Mouse (Mus musculus) limb, embryonic 14.5 days (tissue): ENCODE results near the gene 9630041A04Rik. TPM values are rescaled to one million over a fixed set of nuclear protein-coding genes. Genes with fewer than 3 reads are reported as not detected.

Source experiments
- ATAC-seq: fragments of 200-750 bp; cut with Nextera tagmentation; 2 replicates; pipeline ENCODE4 v1.8.0; 2017; ENCODE audit warnings: low read depth, moderate number of reproducible peaks, moderate TSS enrichment; ENCODE audit not compliant: low FRiP score
- DNase-seq: peaks from one replicate; pipeline ENCODE4 v3.0.0-alpha.2; 2015; ENCODE audit warnings: low spot score
- H3K27ac ChIP-seq: fragments of 300-500 bp; sonication (generic); replicated peaks from 2 replicates; pipeline ENCODE4 v1.5.1; 2014; ENCODE audit warnings: low read depth, mild to moderate bottlenecking, low read length, moderate library complexity, mixed read lengths
- H3K27me3 ChIP-seq: fragments of 300-500 bp; sonication (generic); 2 replicates; pipeline ENCODE4 v1.6.1; 2014; ENCODE audit warnings: low read length, mixed read lengths; ENCODE audit not compliant: control insufficient read depth, insufficient read depth
- H3K36me3 ChIP-seq: fragments of 300-500 bp; sonication (generic); 2 replicates; pipeline ENCODE4 v1.6.1; 2014; ENCODE audit warnings: mild to moderate bottlenecking, low read length, moderate library complexity, mixed read lengths; ENCODE audit not compliant: control insufficient read depth, insufficient read depth
- H3K4me1 ChIP-seq: fragments of 300-500 bp; sonication (generic); 2 replicates; pipeline ENCODE4 v1.6.1; 2014; ENCODE audit warnings: antibody characterized with exemption, low read length, mixed read lengths; ENCODE audit not compliant: control insufficient read depth, insufficient read depth
- H3K4me2 ChIP-seq: fragments of 300-500 bp; sonication (generic); replicated peaks from 2 replicates; pipeline ENCODE4 v1.6.1; 2014; ENCODE audit warnings: low read depth, mild to moderate bottlenecking, low read length, moderate library complexity; ENCODE audit not compliant: severe bottlenecking
- H3K4me3 ChIP-seq: fragments of 300-500 bp; sonication (generic); replicated peaks from 2 replicates; pipeline ENCODE4 v1.5.1; 2014; ENCODE audit warnings: low read length
- H3K9ac ChIP-seq: fragments of 300-500 bp; sonication (generic); 2 replicates; pipeline ENCODE4 v1.6.1; 2014; ENCODE audit warnings: mild to moderate bottlenecking, low read depth, low read length, moderate library complexity; ENCODE audit not compliant: severe bottlenecking
- H3K9me3 ChIP-seq: fragments of 300-500 bp; sonication (generic); 2 replicates; pipeline ENCODE4 v1.6.1; 2016; ENCODE audit warnings: low read length; ENCODE audit not compliant: control insufficient read depth
- POLR2A ChIP-seq: fragments of 200-500 bp; IDR thresholded peaks from 2 replicates; pipeline ENCODE4 v1.8.0; 2012; ENCODE audit warnings: inconsistent platforms, mild to moderate bottlenecking, moderate library complexity, borderline replicate concordance; ENCODE audit not compliant: insufficient read depth, insufficient read length; ENCODE audit errors: extremely low read depth
- WGBS: fragments of 180-500 bp; shearing (Covaris S2); extraction: QIAGEN DNeasy Blood & Tissue Kit; methylation state at CpG from one replicate; pipeline ENCODE4 v1.1.7; 2014; 5-methylcytosine and 5-hydroxymethylcytosine counted together
- polyA plus RNA-seq, 2 experiments: library from polyadenylated mRNA; depleted of rRNA in 1 of 2; stranded (reverse) in 1 of 2; unstranded in 1 of 2; fragments of >200 nt; fragmentation: Nextera tagmentation in 1 of 2; extraction: Ambion mirVana in 1 of 2; gene quantifications; 2 replicates each; pipeline versions ENCODE4 v1.2.1 to v1.2.3; 2012 to 2014

The 9630041A04Rik gene
- polyA plus RNA-seq, 2 experiments = not detected

GRCm38 (mm10) chr9:101870034-101870433, 8.4 kb downstream of the 9630041A04Rik start:
- Histone ChIP-seq H3K9ac (no peak overlapping the region), H3K4me3 (no peak overlapping the region), H3K27me3 (no peaks in the 10 kb centered on the region), H3K27ac (no peak overlapping the region), H3K4me2 (no peak overlapping the region), H3K9me3 (no peaks in the 10 kb centered on the region), H3K36me3 (no peaks in the 10 kb centered on the region), H3K4me1 (no peaks in the 10 kb centered on the region)
- no peak for ATAC-seq
- DNase-seq = no peak
- WGBS = 43% methylated on average over 4 of the region's 4 CpGs
- no peak for TF ChIP-seq POLR2A

- Histone ChIP-seq H3K27ac (no peak overlapping the region), H3K4me3 (no peak overlapping the region), H3K27me3 (no peaks in the 10 kb centered on the region), H3K9ac (no peak overlapping the region), H3K9me3 (no peaks in the 10 kb centered on the region), H3K4me2 (no peak overlapping the region), H3K36me3 (no peaks in the 10 kb centered on the region), H3K4me1 (no peaks in the 10 kb centered on the region)
- no peak for TF ChIP-seq POLR2A
- DNase-seq = no peak
- no peak for ATAC-seq
- 76% methylated on average over 1 of the region's 1 CpGs for WGBS
Observed at GRCm38 (mm10) chr9:101875306-101875705, 13.7 kb downstream of the 9630041A04Rik start.

- Histone ChIP-seq H3K27me3 (no peaks in the 10 kb centered on the region), H3K9ac (no peak overlapping the region), H3K27ac (no peak overlapping the region), H3K36me3 (no peaks in the 10 kb centered on the region), H3K4me1 (no peaks in the 10 kb centered on the region), H3K9me3 (no peaks in the 10 kb centered on the region), H3K4me2 (no peak overlapping the region), H3K4me3 (no peak overlapping the region)
- 58% methylated on average over 11 of the region's 11 CpGs for WGBS
- DNase-seq (peak; percentile 13), ATAC-seq (no peak)
- TF ChIP-seq POLR2A = no peak
Observed at GRCm38 (mm10) chr9:101877109-101877987, 15.7 kb downstream of the 9630041A04Rik start.

DNA sequence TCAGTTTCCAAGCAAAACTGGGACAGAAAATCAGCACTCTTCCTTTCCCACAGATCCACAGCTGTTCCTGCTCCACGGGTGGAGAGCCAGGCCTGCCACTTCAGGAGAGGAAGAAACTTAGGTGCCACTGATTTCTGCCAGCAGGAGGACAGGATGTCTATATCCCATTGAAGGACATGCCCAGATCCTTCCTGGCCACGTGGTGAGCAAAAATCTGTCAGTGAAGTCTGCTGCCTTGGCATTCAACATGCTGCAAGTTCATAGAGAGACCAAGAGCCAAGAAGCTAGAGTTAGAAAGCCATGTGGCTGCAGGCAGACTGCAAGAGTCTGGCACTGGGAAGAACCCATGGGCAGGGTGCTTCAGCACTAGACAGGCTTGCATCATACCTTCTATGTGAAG, 21.7 kb downstream of the 9630041A04Rik start:
- H3K27me3 ChIP-seq = no peaks in the 10 kb centered on the region
- TF ChIP-seq POLR2A = no peak
- no peaks in the 10 kb centered on the region for H3K4me1 ChIP-seq
- H3K9me3 ChIP-seq = no peaks in the 10 kb centered on the region
- no peak overlapping the region for H3K27ac ChIP-seq
- ATAC-seq = no peak
- H3K4me3 ChIP-seq = no peak overlapping the region
- no peak for DNase-seq
- no peak overlapping the region for H3K4me2 ChIP-seq
- WGBS = 61% methylated on average over 2 of the region's 2 CpGs
- no peaks in the 10 kb centered on the region for H3K36me3 ChIP-seq
- no peak overlapping the region for H3K9ac ChIP-seq

GRCm38 (mm10) chr9:101897851-101898250, 36.2 kb downstream of the 9630041A04Rik start:
- no peaks in the 10 kb centered on the region for H3K4me1 ChIP-seq
- DNase-seq = no peak
- no peak overlapping the region for H3K9ac ChIP-seq
- no peak overlapping the region for H3K4me3 ChIP-seq
- ATAC-seq = no peak
- H3K27ac ChIP-seq = no peak overlapping the region
- no peaks in the 10 kb centered on the region for H3K27me3 ChIP-seq
- H3K36me3 ChIP-seq = no peaks in the 10 kb centered on the region
- H3K9me3 ChIP-seq = no peaks in the 10 kb centered on the region
- WGBS = 96% methylated on average over 1 of the region's 1 CpGs
- no peak overlapping the region for H3K4me2 ChIP-seq
- no peak for TF ChIP-seq POLR2A
